Mouse (Mus musculus): ENCODE results near the gene Fam216a.
"Not testable (repeated sequence)": the region's sequence is repeated elsewhere in the genome, so short reads cannot be mapped to it uniquely, and the experiment has no call there.

DNA sequence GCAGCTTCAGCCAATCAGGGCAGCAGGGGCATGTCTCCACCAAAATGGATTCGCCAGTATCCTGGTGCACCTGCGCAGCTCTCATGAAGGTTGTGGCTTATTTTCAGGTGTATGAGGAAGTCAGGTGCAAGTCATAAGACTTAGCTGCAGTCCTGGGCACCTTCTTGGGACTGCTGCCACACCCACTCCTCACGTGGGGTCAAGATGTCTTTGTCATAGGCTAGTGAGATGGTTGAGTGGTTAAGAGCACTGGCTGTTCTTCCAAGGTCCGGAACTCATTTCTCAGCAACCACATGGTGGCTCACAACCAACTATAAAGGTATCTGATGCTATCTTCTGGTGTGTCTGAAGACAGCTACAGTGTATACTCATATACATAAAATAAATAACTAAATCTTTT lies 48.5 kb upstream of the Fam216a start:
- not testable (repeated sequence) for TF ChIP-seq CTCF, EP300 (IDR thresholded peaks at IDR 0.05; ENCODE audit: low read depth)
